Mouse (Mus musculus) heart, adult 11 months (tissue): ENCODE results near the gene Smpdl3a.

ENCODE experiments used
- DNase-seq: peaks from one replicate; pipeline ENCODE4 v3.0.0; 2022

Smpdl3a gene

DNA sequence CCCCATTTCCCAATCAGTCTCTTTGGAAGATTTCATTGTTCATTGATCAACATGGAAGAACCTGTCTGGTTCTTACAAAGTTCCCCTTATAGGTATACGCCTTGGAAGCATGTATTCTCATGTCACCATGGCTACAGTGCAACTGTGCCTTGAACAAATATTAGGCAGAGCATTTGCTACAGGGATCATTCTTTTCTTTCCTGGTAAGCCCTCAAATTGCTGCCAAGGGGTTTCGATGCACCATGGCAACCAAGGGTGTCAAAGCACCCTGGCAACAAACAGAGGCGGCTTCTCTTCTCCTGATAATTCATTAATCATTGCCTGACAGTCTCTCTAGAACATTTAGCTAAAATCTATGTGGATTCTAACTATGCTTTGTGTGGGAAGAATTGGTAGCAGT, 28.3 kb downstream of the Smpdl3a start:
- no peak for DNase-seq

DNA sequence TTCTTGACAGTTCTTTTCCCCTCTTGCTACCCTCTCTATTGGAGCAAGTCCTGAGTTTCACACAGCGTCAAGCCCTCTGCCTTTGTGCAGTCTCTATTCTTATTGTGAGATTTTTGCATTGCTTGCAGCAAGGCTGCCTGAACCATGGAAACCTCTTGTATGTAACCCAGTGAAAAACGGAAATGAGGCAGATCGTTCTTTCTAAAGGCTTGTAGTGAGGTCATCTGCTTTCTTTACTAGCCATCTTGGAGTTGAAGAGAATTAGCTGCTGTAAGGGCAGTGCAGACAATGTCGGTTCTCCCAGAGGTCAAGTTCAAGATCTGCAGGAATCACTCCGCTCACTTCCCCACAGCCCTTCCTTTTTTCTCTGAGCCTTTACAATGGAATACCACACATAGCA, 34.5 kb downstream of the Smpdl3a start:
- DNase-seq: no peak

DNA sequence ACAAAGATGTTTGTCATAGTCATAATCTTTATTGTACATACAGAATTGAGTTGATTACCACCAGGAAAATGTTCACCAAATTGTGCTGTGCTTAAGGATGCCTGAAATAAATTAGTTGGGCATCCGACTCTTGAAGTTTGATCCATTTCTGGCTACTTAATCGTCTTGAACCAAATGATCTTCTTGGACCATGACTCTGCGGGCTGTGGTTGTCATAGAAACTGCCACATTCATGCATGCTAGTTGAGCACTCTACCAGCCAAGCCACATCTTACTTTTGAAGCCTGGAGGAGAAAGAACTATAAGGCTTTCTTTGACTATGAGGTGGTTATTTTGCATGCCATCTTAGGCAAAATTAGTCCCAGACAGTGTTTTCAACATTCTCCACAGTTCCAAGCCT, 35.5 kb downstream of the Smpdl3a start:
- no peak for DNase-seq

DNA sequence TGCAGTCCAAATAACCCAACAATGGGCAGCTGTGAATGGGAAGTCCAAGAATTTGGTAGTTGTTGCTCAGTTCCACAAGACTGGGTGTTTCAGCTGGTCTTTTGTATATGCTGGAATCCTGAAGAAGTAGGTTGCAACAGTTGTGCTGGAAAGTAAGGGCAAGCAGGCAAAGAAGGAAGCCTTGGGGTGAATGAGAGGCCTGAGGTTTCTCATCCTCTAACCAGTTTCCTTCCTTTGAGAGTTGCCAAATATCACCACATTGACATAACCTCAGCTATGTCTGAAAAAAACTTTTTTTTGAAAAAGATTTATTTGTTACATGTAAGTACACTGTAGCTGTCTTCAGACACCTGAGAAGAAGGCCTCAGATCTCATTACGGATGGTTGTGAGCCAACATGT, 41.0 kb downstream of the Smpdl3a start:
- DNase-seq: no peak

DNA sequence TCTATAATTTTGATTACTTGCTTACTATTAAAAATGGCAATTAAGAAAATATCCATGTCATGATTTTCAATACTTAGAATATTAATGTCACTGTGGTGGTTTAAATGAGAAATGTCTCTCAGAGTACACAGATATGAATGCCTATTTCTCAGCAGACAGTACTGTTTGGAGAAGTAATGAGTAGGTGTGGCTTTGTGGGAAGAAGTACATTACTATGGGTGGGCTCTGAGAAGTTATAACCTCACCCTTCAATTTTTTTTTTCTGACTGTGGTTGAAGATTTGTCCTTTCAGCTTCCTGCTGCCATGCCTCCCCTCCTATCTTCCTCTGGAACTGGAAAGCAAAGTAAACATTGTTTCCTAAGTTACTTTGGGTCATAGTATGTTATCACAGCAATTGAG, 41.8 kb downstream of the Smpdl3a start:
- no peak for DNase-seq

DNA sequence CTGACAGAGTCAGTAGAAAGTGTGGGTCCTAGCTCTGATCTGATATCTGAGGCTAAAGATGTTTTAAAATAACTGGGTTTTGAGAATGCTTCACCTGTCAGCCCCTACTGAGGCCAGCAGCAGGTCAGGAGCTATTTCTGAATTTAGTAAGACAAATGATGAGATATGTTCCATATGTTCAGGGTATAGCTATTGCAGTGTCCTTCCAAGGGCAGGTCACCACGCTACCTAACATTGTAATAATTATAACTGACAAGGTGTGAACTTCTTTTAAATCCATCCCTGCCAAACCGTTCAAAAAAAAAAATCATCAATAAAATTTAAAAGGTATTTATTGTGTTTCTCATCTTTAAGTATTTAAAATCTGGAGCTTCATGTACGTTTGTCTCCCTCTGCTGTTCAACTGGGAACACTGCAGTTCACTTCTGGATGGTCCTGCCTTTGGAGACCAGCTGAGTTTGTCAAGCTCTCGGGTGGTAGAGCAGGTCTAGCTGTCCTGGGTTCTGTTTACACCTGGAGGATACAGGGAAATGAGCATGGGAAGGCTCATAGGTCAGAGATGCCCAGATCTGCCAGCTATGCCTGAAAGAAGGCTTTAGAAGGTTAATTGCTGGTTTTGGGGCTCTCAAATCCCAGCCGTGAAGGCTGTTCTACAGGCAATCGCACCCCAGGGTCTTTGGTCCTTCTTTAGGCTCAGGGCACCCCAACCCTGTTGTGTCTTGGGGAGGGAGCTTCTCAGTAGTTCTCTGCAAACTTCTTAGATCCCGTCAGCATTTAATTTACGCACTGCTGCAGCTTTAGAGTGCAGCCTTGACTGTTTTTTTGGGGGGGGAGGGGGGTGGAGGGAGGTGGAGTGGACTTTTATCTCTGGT, 47.7 kb downstream of the Smpdl3a start:
- DNase-seq: no peak

DNA sequence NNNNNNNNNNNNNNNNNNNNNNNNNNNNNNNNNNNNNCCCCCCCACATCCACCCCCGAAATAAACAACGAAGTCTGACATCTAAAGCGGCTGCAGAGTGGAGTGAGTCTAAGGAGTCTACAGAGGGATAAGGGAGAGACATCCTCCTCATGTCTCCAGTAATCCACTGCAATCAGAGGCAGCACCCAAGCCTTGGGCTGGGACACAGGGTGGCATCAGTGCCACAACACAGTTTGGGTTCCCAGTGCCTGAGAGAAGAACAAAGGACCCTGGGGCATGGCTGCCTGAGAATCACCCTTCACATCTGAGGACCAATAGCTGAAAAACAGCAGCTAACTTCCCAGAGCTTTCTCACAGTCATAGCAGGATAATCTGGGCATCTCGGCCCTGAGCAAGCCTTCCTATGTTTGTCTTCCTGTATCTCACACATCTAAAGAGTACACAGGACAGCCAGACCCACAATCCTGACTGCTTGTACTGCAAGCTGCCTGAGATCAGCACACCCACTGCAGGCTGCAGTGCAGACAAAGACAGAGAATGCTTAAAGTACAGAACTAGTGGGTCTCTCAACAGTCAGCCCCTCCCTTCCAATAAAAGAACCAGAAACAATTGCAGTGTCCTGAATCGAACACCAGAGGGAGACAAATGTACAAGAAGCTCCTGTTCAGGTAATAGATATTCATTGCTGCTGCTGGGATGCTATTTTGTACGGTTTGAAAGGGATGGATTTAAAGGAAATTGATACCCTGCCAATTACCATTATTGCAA, 54.0 kb downstream of the Smpdl3a start:
- DNase-seq: no peak
